Mouse (Mus musculus): Measurements from ENCODE around the gene Olfr250. TPM values are rescaled to one million over a fixed set of nuclear protein-coding genes. Genes with fewer than 3 reads are reported as not detected.

Olfr250 gene
- total and polyA plus RNA-seq, 3 experiments = not detected

Other genes starting within 250 kb of the Olfr250 start
- not detected for gene Olfr890, start 224.4 kb upstream of the Olfr250 start, total RNA-seq (2021)
- not detected in 2 replicates for gene Olfr890, start 224.4 kb upstream of the Olfr250 start, polyA plus RNA-seq (2012; rRNA removed)
- not detected for gene Olfr891, start 186.1 kb upstream of the Olfr250 start, total RNA-seq (2021)
- not detected in 2 replicates for gene Olfr891, start 186.1 kb upstream of the Olfr250 start, polyA plus RNA-seq (2012; rRNA removed)
- not detected for gene Olfr893, start 158.5 kb upstream of the Olfr250 start, total RNA-seq (2021)
- gene Olfr893, start 158.5 kb upstream of the Olfr250 start, polyA plus RNA-seq (2012; rRNA removed) = not detected in 2 replicates
- gene Olfr894, start 148.8 kb upstream of the Olfr250 start, total RNA-seq (2021) = not detected
- not detected in 2 replicates for gene Olfr894, start 148.8 kb upstream of the Olfr250 start, polyA plus RNA-seq (2012; rRNA removed)
- not detected for gene Olfr143, start 114.1 kb upstream of the Olfr250 start, total RNA-seq (2021)
- not detected in 2 replicates for gene Olfr143, start 114.1 kb upstream of the Olfr250 start, polyA plus RNA-seq (2012; rRNA removed)
- not detected for gene Olfr895, start 99.0 kb upstream of the Olfr250 start, total RNA-seq (2021)
- not detected in 2 replicates for gene Olfr895, start 99.0 kb upstream of the Olfr250 start, polyA plus RNA-seq (2012; rRNA removed)
- not detected for gene Olfr896-ps1, start 75.8 kb upstream of the Olfr250 start, total RNA-seq (2021)
- gene Olfr896-ps1, start 75.8 kb upstream of the Olfr250 start, polyA plus RNA-seq (2012; rRNA removed) = not detected in 2 replicates
- gene Olfr25, start 37.8 kb upstream of the Olfr250 start, total RNA-seq (2021) = not detected
- not detected in 2 replicates for gene Olfr25, start 37.8 kb upstream of the Olfr250 start, polyA plus RNA-seq (2012; rRNA removed)
- not detected for gene Olfr898, start 18.5 kb upstream of the Olfr250 start, total RNA-seq (2021)
- not detected in 2 replicates for gene Olfr898, start 18.5 kb upstream of the Olfr250 start, polyA plus RNA-seq (2012; rRNA removed)
- not detected for gene Olfr251, start 10.2 kb downstream of the Olfr250 start, total RNA-seq (2021)
- not detected in 2 replicates for gene Olfr251, start 10.2 kb downstream of the Olfr250 start, polyA plus RNA-seq (2012; rRNA removed)
- not detected for gene Olfr147, start 34.8 kb downstream of the Olfr250 start, total RNA-seq (2021)
- gene Olfr147, start 34.8 kb downstream of the Olfr250 start, polyA plus RNA-seq (2012; rRNA removed) = not detected in 2 replicates
- not detected for gene Olfr901, start 62.6 kb downstream of the Olfr250 start, total RNA-seq (2021)
- gene Olfr901, start 62.6 kb downstream of the Olfr250 start, polyA plus RNA-seq (2012; rRNA removed) = not detected in 2 replicates
- not detected for gene Olfr902, start 80.8 kb downstream of the Olfr250 start, total RNA-seq (2021)
- not detected in 2 replicates for gene Olfr902, start 80.8 kb downstream of the Olfr250 start, polyA plus RNA-seq (2012; rRNA removed)
- not detected for gene Olfr904, start 96.2 kb downstream of the Olfr250 start, total RNA-seq (2021)
- gene Olfr904, start 96.2 kb downstream of the Olfr250 start, polyA plus RNA-seq (2012; rRNA removed) = not detected in 2 replicates
- gene Olfr905, start 104.2 kb downstream of the Olfr250 start, total RNA-seq (2021) = not detected
- not detected in 2 replicates for gene Olfr905, start 104.2 kb downstream of the Olfr250 start, polyA plus RNA-seq (2012; rRNA removed)
- not detected for gene Olfr906, start 120.2 kb downstream of the Olfr250 start, total RNA-seq (2021)
- gene Olfr906, start 120.2 kb downstream of the Olfr250 start, polyA plus RNA-seq (2012; rRNA removed) = not detected in 2 replicates
- gene Olfr907, start 128.9 kb downstream of the Olfr250 start, total RNA-seq (2021) = not detected
- gene Olfr907, start 128.9 kb downstream of the Olfr250 start, polyA plus RNA-seq (2012; rRNA removed) = not detected in 2 replicates
- gene Olfr911-ps1, start 154.7 kb downstream of the Olfr250 start, total RNA-seq (2021) = not detected
- gene Olfr911-ps1, start 154.7 kb downstream of the Olfr250 start, polyA plus RNA-seq (2012; rRNA removed) = not detected in 2 replicates
- not detected for gene Olfr910, start 171.0 kb downstream of the Olfr250 start, total RNA-seq (2021)
- gene Olfr910, start 171.0 kb downstream of the Olfr250 start, polyA plus RNA-seq (2012; rRNA removed) = not detected in 2 replicates
- gene Olfr912, start 213.3 kb downstream of the Olfr250 start, total RNA-seq (2021) = not detected
- gene Olfr912, start 213.3 kb downstream of the Olfr250 start, polyA plus RNA-seq (2012; rRNA removed) = not detected in 2 replicates
- gene Olfr913, start 225.9 kb downstream of the Olfr250 start, total RNA-seq (2021) = not detected
- gene Olfr913, start 225.9 kb downstream of the Olfr250 start, polyA plus RNA-seq (2012; rRNA removed) = not detected in 2 replicates
- not detected for gene Olfr914, start 238.2 kb downstream of the Olfr250 start, total RNA-seq (2021)
- gene Olfr914, start 238.2 kb downstream of the Olfr250 start, polyA plus RNA-seq (2012; rRNA removed) = not detected in 2 replicates

Measured in heart, adult 2 months (tissue).